Mouse (Mus musculus) intestine, embryonic 15.5 days (tissue): Measurements from ENCODE around the gene Ssbp4. TPM values are rescaled to one million over a fixed set of nuclear protein-coding genes. Genes with fewer than 3 reads are reported as not detected.

Experiments used
- ATAC-seq: fragments of 200-750 bp; cut with Nextera tagmentation; 2 replicates; pipeline ENCODE4 v1.8.0; 2017; ENCODE audit warnings: moderate TSS enrichment, moderate library complexity
- H3K27ac ChIP-seq: fragments of 300-500 bp; sonication (generic); 2 replicates; pipeline ENCODE4 v1.5.1; 2015; ENCODE audit warnings: mild to moderate bottlenecking, inconsistent platforms
- H3K27me3 ChIP-seq: fragments of 300-500 bp; sonication (generic); replicated peaks from 2 replicates; pipeline ENCODE4 v1.6.1; 2015; ENCODE audit warnings: inconsistent platforms
- H3K36me3 ChIP-seq: fragments of 300-500 bp; sonication (generic); 2 replicates; pipeline ENCODE4 v1.6.1; 2015; ENCODE audit warnings: inconsistent platforms
- H3K4me1 ChIP-seq: fragments of 300-500 bp; sonication (generic); replicated peaks from 2 replicates; pipeline ENCODE4 v1.6.1; 2015; ENCODE audit warnings: inconsistent platforms
- H3K4me2 ChIP-seq: fragments of 300-500 bp; sonication (generic); replicated peaks from 2 replicates; pipeline ENCODE4 v1.6.1; 2015; ENCODE audit warnings: mild to moderate bottlenecking, inconsistent platforms
- H3K4me3 ChIP-seq: fragments of 300-500 bp; sonication (generic); replicated peaks from 2 replicates; pipeline ENCODE4 v1.5.1; 2015; ENCODE audit warnings: inconsistent platforms
- H3K9ac ChIP-seq: fragments of 300-500 bp; sonication (generic); 2 replicates; pipeline ENCODE4 v1.6.1; 2015; ENCODE audit warnings: inconsistent platforms
- H3K9me3 ChIP-seq: fragments of 300-500 bp; sonication (generic); 2 replicates; pipeline ENCODE4 v1.6.1; 2016; ENCODE audit warnings: inconsistent platforms
- WGBS: fragments of 180-500 bp; shearing (Covaris S2); methylation state at CpG from one replicate; pipeline ENCODE4 v1.1.7; 2015; 5-methylcytosine and 5-hydroxymethylcytosine counted together
- polyA plus RNA-seq: library from polyadenylated mRNA; unstranded; fragments of >200 nt; fragmentation: Nextera tagmentation; extraction: Ambion mirVana; gene quantifications from 2 replicates; pipeline ENCODE4 v1.2.1, GENCODE M21; 2015

Ssbp4 gene
- polyA plus RNA-seq, 1 experiment from 2014 or later, result 86.9 TPM

- no peaks in the 10 kb centered on the region for H3K27me3 ChIP-seq
- no peak overlapping the region for H3K27ac ChIP-seq
- no peak overlapping the region for H3K9ac ChIP-seq
- WGBS, result 78% methylated on average over 6 of the region's 6 CpGs
- no peaks in the 10 kb centered on the region for H3K9me3 ChIP-seq
- H3K4me3 ChIP-seq, result no peak overlapping the region
- H3K36me3 ChIP-seq, result peaks cover 3% of the 10 kb centered on the region; the same call in 1 of the 2 replicates
- H3K4me1 ChIP-seq, result 0 out of 2 replicates have a peak, but pooled peaks cover 4% of the 10 kb centered on the region
- no peak overlapping the region for H3K4me2 ChIP-seq
- ATAC-seq, result no peak
These were observed 37.7 kb downstream of the Ssbp4 start for GRCm38 (mm10) chr8:70570990-70571389.

- Histone ChIP-seq H3K27ac (no peak overlapping the region), H3K4me1 (0 out of 2 replicates have a peak, but pooled peaks cover 4% of the 10 kb centered on the region), H3K27me3 (no peaks in the 10 kb centered on the region), H3K4me3 (no peak overlapping the region), H3K9ac (no peak overlapping the region), H3K4me2 (no peak overlapping the region), H3K36me3 (peaks cover 3% of the 10 kb centered on the region; the same call in 1 of the 2 replicates), H3K9me3 (no peaks in the 10 kb centered on the region)
- no peak for ATAC-seq
These were observed 38.3 kb downstream of the Ssbp4 start for GRCm38 (mm10) chr8:70570360-70570759.

- Histone ChIP-seq H3K4me3 (no peak overlapping the region), H3K27me3 (no peaks in the 10 kb centered on the region), H3K27ac (no peak overlapping the region), H3K4me1 (peaks cover 29% of the 10 kb centered on the region), H3K4me2 (no peak overlapping the region), H3K36me3 (no peaks in the 10 kb centered on the region), H3K9ac (no peak overlapping the region), H3K9me3 (no peaks in the 10 kb centered on the region)
- WGBS, result 47% methylated on average over 3 of the region's 3 CpGs
- peak; percentile 35; the same call in 1 of the 2 replicates for ATAC-seq
These were observed 43.1 kb downstream of the Ssbp4 start for GRCm38 (mm10) chr8:70565561-70565960.

GRCm38 (mm10) chr8:70564696-70565235 is 43.9 kb downstream of the Ssbp4 start:
- 74% methylated on average over 3 of the region's 3 CpGs for WGBS
- ATAC-seq, result no peak
- H3K4me2 ChIP-seq, result no peak overlapping the region
- no peaks in the 10 kb centered on the region for H3K27me3 ChIP-seq
- peaks cover 35% of the 10 kb centered on the region for H3K4me1 ChIP-seq
- no peak overlapping the region for H3K9ac ChIP-seq
- H3K4me3 ChIP-seq, result no peak overlapping the region
- no peak overlapping the region for H3K27ac ChIP-seq
- H3K36me3 ChIP-seq, result no peaks in the 10 kb centered on the region
- H3K9me3 ChIP-seq, result no peaks in the 10 kb centered on the region

GRCm38 (mm10) chr8:70563763-70564387 is 44.8 kb downstream of the Ssbp4 start:
- Histone ChIP-seq H3K4me3 (no peak overlapping the region), H3K9me3 (no peaks in the 10 kb centered on the region), H3K9ac (no peak overlapping the region), H3K36me3 (no peaks in the 10 kb centered on the region), H3K4me2 (no peak overlapping the region), H3K4me1 (peaks cover 37% of the 10 kb centered on the region), H3K27me3 (no peaks in the 10 kb centered on the region), H3K27ac (no peak overlapping the region)
- WGBS, result 87% methylated on average over 6 of the region's 6 CpGs
- no peak for ATAC-seq

GRCm38 (mm10) chr8:70562802-70563201 is 45.9 kb downstream of the Ssbp4 start:
- Histone ChIP-seq H3K36me3 (no peaks in the 10 kb centered on the region), H3K9me3 (no peaks in the 10 kb centered on the region), H3K4me1 (peaks cover 37% of the 10 kb centered on the region), H3K4me3 (no peak overlapping the region), H3K9ac (no peak overlapping the region), H3K27ac (no peak overlapping the region), H3K27me3 (no peaks in the 10 kb centered on the region), H3K4me2 (no peak overlapping the region)
- 69% methylated on average over 3 of the region's 3 CpGs for WGBS
- ATAC-seq, result no peak

GRCm38 (mm10) chr8:70561809-70562535 is 46.7 kb downstream of the Ssbp4 start:
- H3K27ac ChIP-seq, result no peak overlapping the region
- no peaks in the 10 kb centered on the region for H3K36me3 ChIP-seq
- peaks cover 37% of the 10 kb centered on the region for H3K4me1 ChIP-seq
- H3K4me3 ChIP-seq, result no peak overlapping the region
- no peak overlapping the region for H3K4me2 ChIP-seq
- ATAC-seq, result no peak
- no peaks in the 10 kb centered on the region for H3K27me3 ChIP-seq
- H3K9me3 ChIP-seq, result no peaks in the 10 kb centered on the region
- WGBS, result 59% methylated on average over 7 of the region's 7 CpGs
- no peak overlapping the region for H3K9ac ChIP-seq

GRCm38 (mm10) chr8:70561357-70561756 is 47.3 kb downstream of the Ssbp4 start:
- H3K4me2 ChIP-seq, result no peak overlapping the region
- no peak overlapping the region for H3K4me3 ChIP-seq
- WGBS, result 49% methylated on average over 4 of the region's 4 CpGs
- H3K36me3 ChIP-seq, result no peaks in the 10 kb centered on the region
- ATAC-seq, result no peak
- no peak overlapping the region for H3K27ac ChIP-seq
- no peaks in the 10 kb centered on the region for H3K27me3 ChIP-seq
- no peaks in the 10 kb centered on the region for H3K9me3 ChIP-seq
- H3K4me1 ChIP-seq, result peaks cover 37% of the 10 kb centered on the region
- H3K9ac ChIP-seq, result no peak overlapping the region

GRCm38 (mm10) chr8:70560564-70560963 is 48.1 kb downstream of the Ssbp4 start:
- Histone ChIP-seq H3K9me3 (no peaks in the 10 kb centered on the region), H3K4me2 (no peak overlapping the region), H3K27me3 (no peaks in the 10 kb centered on the region), H3K9ac (no peak overlapping the region), H3K4me1 (peaks cover 37% of the 10 kb centered on the region), H3K27ac (peak overlapping the region; percentile 33; the same call in 1 of the 2 replicates), H3K4me3 (no peak overlapping the region), H3K36me3 (no peaks in the 10 kb centered on the region)
- no peak for ATAC-seq
- WGBS, result 67% methylated on average over 3 of the region's 3 CpGs

GRCm38 (mm10) chr8:70560096-70560495 is 48.6 kb downstream of the Ssbp4 start:
- Histone ChIP-seq H3K4me1 (peaks cover 35% of the 10 kb centered on the region), H3K27me3 (no peaks in the 10 kb centered on the region), H3K4me3 (no peak overlapping the region), H3K4me2 (no peak overlapping the region), H3K27ac (no peak overlapping the region), H3K9me3 (no peaks in the 10 kb centered on the region), H3K36me3 (no peaks in the 10 kb centered on the region), H3K9ac (no peak overlapping the region)
- WGBS, result 80% methylated on average over 2 of the region's 2 CpGs
- ATAC-seq, result no peak

- H3K27ac ChIP-seq, result no peak overlapping the region
- no peak overlapping the region for H3K4me3 ChIP-seq
- ATAC-seq, result no peak
- H3K9ac ChIP-seq, result no peak overlapping the region
- no peaks in the 10 kb centered on the region for H3K27me3 ChIP-seq
- H3K4me2 ChIP-seq, result no peak overlapping the region
- peaks cover 34% of the 10 kb centered on the region for H3K4me1 ChIP-seq
- no peaks in the 10 kb centered on the region for H3K9me3 ChIP-seq
- WGBS, result 79% methylated on average over 3 of the region's 3 CpGs
- no peaks in the 10 kb centered on the region for H3K36me3 ChIP-seq
These were observed 49.7 kb downstream of the Ssbp4 start for GRCm38 (mm10) chr8:70558983-70559382.

- no peak for ATAC-seq
- Histone ChIP-seq H3K4me3 (no peak overlapping the region), H3K36me3 (no peaks in the 10 kb centered on the region), H3K9me3 (no peaks in the 10 kb centered on the region), H3K4me1 (peaks cover 40% of the 10 kb centered on the region), H3K27me3 (no peaks in the 10 kb centered on the region), H3K27ac (no peak overlapping the region), H3K4me2 (no peak overlapping the region), H3K9ac (no peak overlapping the region)
- WGBS, result 65% methylated on average over 4 of the region's 4 CpGs
These were observed 50.3 kb downstream of the Ssbp4 start for GRCm38 (mm10) chr8:70558334-70558733.
